Mouse (Mus musculus) hindbrain, embryonic 11.5 days (tissue): ENCODE data around the gene Pwp2. TPM values are rescaled to one million over a fixed set of nuclear protein-coding genes. Genes with fewer than 3 reads are reported as not detected.
A peak's percentile ranks its signal among the peaks of the same experiment; 100 is the strongest.

Source experiments
- ATAC-seq: fragments of 200-750 bp; cut with Nextera tagmentation; 2 replicates; pipeline ENCODE4 v1.8.0; 2017; ENCODE audit warnings: mild to moderate bottlenecking, moderate TSS enrichment, moderate library complexity; ENCODE audit not compliant: low FRiP score
- DNase-seq: peaks from one replicate; pipeline ENCODE4 v3.0.0-alpha.2; 2015; ENCODE audit warnings: low spot score
- H3K27ac ChIP-seq: fragments of 300-500 bp; sonication (generic); 2 replicates; pipeline ENCODE4 v1.5.1; 2014; ENCODE audit warnings: mild to moderate bottlenecking, low read depth, low read length
- H3K27me3 ChIP-seq: fragments of 300-500 bp; sonication (generic); 2 replicates; pipeline ENCODE4 v1.6.1; 2014; ENCODE audit warnings: mild to moderate bottlenecking, low read length, moderate library complexity, mixed read lengths; ENCODE audit not compliant: control insufficient read depth, insufficient read depth
- H3K36me3 ChIP-seq: fragments of 300-500 bp; sonication (generic); 2 replicates; pipeline ENCODE4 v1.6.1; 2014; ENCODE audit warnings: mild to moderate bottlenecking, low read length, moderate library complexity, mixed read lengths; ENCODE audit not compliant: control insufficient read depth, insufficient read depth
- H3K4me1 ChIP-seq: fragments of 300-500 bp; sonication (generic); replicated peaks from 2 replicates; pipeline ENCODE4 v1.6.1; 2014; ENCODE audit warnings: low read length, mixed read lengths; ENCODE audit not compliant: control insufficient read depth, insufficient read depth
- H3K4me2 ChIP-seq: fragments of 300-500 bp; sonication (generic); replicated peaks from 2 replicates; pipeline ENCODE4 v1.6.1; 2014; ENCODE audit warnings: mild to moderate bottlenecking, low read depth, low read length
- H3K4me3 ChIP-seq: fragments of 300-500 bp; sonication (generic); 2 replicates; pipeline ENCODE4 v1.5.1; 2014; ENCODE audit warnings: low read depth, low read length
- H3K9ac ChIP-seq: fragments of 300-500 bp; sonication (generic); 2 replicates; pipeline ENCODE4 v1.6.1; 2014; ENCODE audit warnings: low read depth, low read length
- H3K9me3 ChIP-seq: fragments of 300-500 bp; sonication (generic); 2 replicates; pipeline ENCODE4 v1.6.1; 2016; ENCODE audit warnings: low read length; ENCODE audit not compliant: control insufficient read depth
- WGBS: fragments of 180-500 bp; shearing (Covaris S2); extraction: QIAGEN DNeasy Blood & Tissue Kit; methylation state at CpG from one replicate; pipeline ENCODE4 v1.1.7; 2014; 5-methylcytosine and 5-hydroxymethylcytosine counted together
- polyA plus RNA-seq: library from polyadenylated mRNA; unstranded; fragments of >200 nt; fragmentation: Nextera tagmentation; extraction: Ambion mirVana; gene quantifications from 2 replicates; pipeline ENCODE4 v1.2.1, GENCODE M21; 2014

The Pwp2 gene
- 14.1 and 18.7 TPM in 2 replicates for polyA plus RNA-seq

- H3K4me3 ChIP-seq = peak within 1 kb of the TSS; percentile 77
- peak within 1 kb of the TSS; percentile 46; the same call in 1 of the 2 replicates for H3K9ac ChIP-seq
- peak within 1 kb of the TSS; percentile 68 for H3K4me2 ChIP-seq
- peak; percentile 95 for ATAC-seq
- DNase-seq = peak; percentile 97
- no peaks in the 10 kb centered on the region for H3K9me3 ChIP-seq
- peaks cover 2% of the 10 kb centered on the region; the same call in 1 of the 2 replicates for H3K36me3 ChIP-seq
- peaks cover 3% of the 10 kb centered on the region; the same call in 1 of the 2 replicates for H3K4me1 ChIP-seq
- H3K27ac ChIP-seq = peak within 1 kb of the TSS; percentile 53; the same call in 1 of the 2 replicates
- no peaks in the 10 kb centered on the region for H3K27me3 ChIP-seq
- 3% methylated on average over 46 of the region's 47 CpGs for WGBS
These were observed at the start of gene Pwp2 for GRCm38 (mm10) chr10:78184531-78185380. Pwp2 (minus strand) TSS chr10:78185149.

GRCm38 (mm10) chr10:78233756-78234155 lies 48.8 kb upstream of the Pwp2 start:
- Histone ChIP-seq H3K4me3 (no peak overlapping the region), H3K36me3 (no peaks in the 10 kb centered on the region), H3K4me2 (no peak overlapping the region), H3K4me1 (no peaks in the 10 kb centered on the region), H3K27me3 (no peaks in the 10 kb centered on the region), H3K9me3 (no peaks in the 10 kb centered on the region), H3K27ac (no peak overlapping the region), H3K9ac (no peak overlapping the region)
- ATAC-seq (no peak), DNase-seq (no peak)
- 91% methylated on average over 6 of the region's 6 CpGs for WGBS

DNA sequence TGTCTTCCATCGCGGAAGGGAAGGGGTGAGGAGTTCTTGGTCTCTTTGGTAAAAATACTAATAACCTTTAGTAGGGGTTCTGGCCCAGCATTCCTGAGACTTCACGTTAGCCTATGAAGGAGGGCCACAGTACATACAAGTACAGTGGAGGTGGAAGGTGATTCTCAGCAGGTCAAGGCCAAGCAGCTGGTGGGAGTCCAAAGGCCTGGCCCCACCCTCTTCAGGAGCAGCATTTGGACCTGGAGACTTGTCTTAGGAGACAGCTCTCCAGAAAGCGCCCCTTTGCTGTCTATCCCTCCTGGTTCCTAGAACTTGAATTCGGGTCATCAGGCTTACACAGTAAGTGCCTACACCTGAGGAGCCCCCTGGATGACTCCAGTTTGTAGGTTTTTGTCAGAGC lies 48.2 kb upstream of the Pwp2 start:
- Histone ChIP-seq H3K4me2 (no peak overlapping the region), H3K4me3 (no peak overlapping the region), H3K27me3 (no peaks in the 10 kb centered on the region), H3K36me3 (no peaks in the 10 kb centered on the region), H3K9me3 (no peaks in the 10 kb centered on the region), H3K27ac (no peak overlapping the region), H3K9ac (no peak overlapping the region), H3K4me1 (no peaks in the 10 kb centered on the region)
- ATAC-seq (no peak), DNase-seq (no peak)
- WGBS = 94% methylated on average over 5 of the region's 5 CpGs

- Histone ChIP-seq H3K27me3 (no peaks in the 10 kb centered on the region), H3K4me3 (no peak overlapping the region), H3K4me2 (no peak overlapping the region), H3K27ac (no peak overlapping the region), H3K9me3 (no peaks in the 10 kb centered on the region), H3K36me3 (no peaks in the 10 kb centered on the region), H3K9ac (no peak overlapping the region), H3K4me1 (no peaks in the 10 kb centered on the region)
- DNase-seq (no peak), ATAC-seq (no peak)
- WGBS = 92% methylated on average over 4 of the region's 4 CpGs
These were observed 47.5 kb upstream of the Pwp2 start for GRCm38 (mm10) chr10:78232301-78232980.

DNA sequence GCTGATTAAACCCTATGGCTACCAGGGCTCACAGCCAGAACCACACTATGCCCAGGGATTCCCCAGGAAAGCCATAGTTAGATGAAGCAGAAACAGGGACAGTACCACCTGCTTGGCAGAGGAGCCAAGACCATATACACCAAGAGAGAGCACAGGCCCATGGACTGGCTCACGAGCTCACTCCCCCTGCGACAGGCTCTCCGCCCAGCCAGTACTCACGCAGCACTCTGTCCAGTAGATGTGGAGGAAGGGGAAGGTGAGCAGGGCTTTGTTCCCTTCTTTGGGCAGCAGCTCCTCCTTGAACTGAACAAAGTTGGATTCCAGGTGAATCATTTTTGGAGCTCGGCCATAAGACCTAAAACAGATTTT lies 43.6 kb upstream of the Pwp2 start:
- DNase-seq = no peak
- Histone ChIP-seq H3K9ac (no peak overlapping the region), H3K4me3 (no peak overlapping the region), H3K27ac (no peak overlapping the region), H3K27me3 (no peaks in the 10 kb centered on the region), H3K4me1 (no peaks in the 10 kb centered on the region), H3K4me2 (no peak overlapping the region), H3K36me3 (no peaks in the 10 kb centered on the region), H3K9me3 (no peaks in the 10 kb centered on the region)
- ATAC-seq = no peak
- 90% methylated on average over 5 of the region's 5 CpGs for WGBS

GRCm38 (mm10) chr10:78227875-78228559 lies 43.1 kb upstream of the Pwp2 start:
- Histone ChIP-seq H3K4me1 (no peaks in the 10 kb centered on the region), H3K9ac (no peak overlapping the region), H3K4me3 (no peak overlapping the region), H3K9me3 (no peaks in the 10 kb centered on the region), H3K27me3 (no peaks in the 10 kb centered on the region), H3K27ac (no peak overlapping the region), H3K4me2 (no peak overlapping the region), H3K36me3 (no peaks in the 10 kb centered on the region)
- no peak for DNase-seq
- 93% methylated on average over 8 of the region's 8 CpGs for WGBS
- no peak for ATAC-seq

- no peak for DNase-seq
- H3K36me3 ChIP-seq = no peaks in the 10 kb centered on the region
- no peak overlapping the region for H3K4me2 ChIP-seq
- ATAC-seq = no peak
- H3K27ac ChIP-seq = no peak overlapping the region
- H3K9ac ChIP-seq = no peak overlapping the region
- no peaks in the 10 kb centered on the region for H3K4me1 ChIP-seq
- no peak overlapping the region for H3K4me3 ChIP-seq
- H3K27me3 ChIP-seq = no peaks in the 10 kb centered on the region
- WGBS = 91% methylated on average over 6 of the region's 6 CpGs
- no peaks in the 10 kb centered on the region for H3K9me3 ChIP-seq
These were observed 39.2 kb upstream of the Pwp2 start for GRCm38 (mm10) chr10:78224136-78224535.

- no peak overlapping the region for H3K27ac ChIP-seq
- H3K27me3 ChIP-seq = no peaks in the 10 kb centered on the region
- no peak for ATAC-seq
- H3K9ac ChIP-seq = no peak overlapping the region
- no peak overlapping the region for H3K4me2 ChIP-seq
- 87% methylated on average over 4 of the region's 4 CpGs for WGBS
- no peak overlapping the region for H3K4me3 ChIP-seq
- no peaks in the 10 kb centered on the region for H3K4me1 ChIP-seq
- no peak for DNase-seq
- no peaks in the 10 kb centered on the region for H3K9me3 ChIP-seq
- no peaks in the 10 kb centered on the region for H3K36me3 ChIP-seq
These were observed 38.0 kb upstream of the Pwp2 start for GRCm38 (mm10) chr10:78222908-78223307.
